Mouse (Mus musculus) layer of hippocampus, postnatal 10 days (tissue): Measurements from ENCODE around the gene Gm38655. TPM values are rescaled to one million over a fixed set of nuclear protein-coding genes. Genes with fewer than 3 reads are reported as not detected.
"Not testable (repeated sequence)": the region's sequence is repeated elsewhere in the genome, so short reads cannot be mapped to it uniquely, and the experiment has no call there.

Experiments
- DNase-seq, 2 experiments: peaks; one replicate each; pipeline ENCODE4 v3.0.0; 2021; ENCODE audit warnings: low spot score in 2 of 2
- long read RNA-seq: library from polyadenylated mRNA; stranded (forward); transcript quantifications from one replicate; pipeline ENCODE4 v2.0.0, GENCODE M21; 2023
- total RNA-seq, 2 experiments: library from RNA; stranded (reverse); gene quantifications; 2 replicates each; pipeline ENCODE4 v1.2.3; 2021

Gene Gm38655
- not detected for total RNA-seq
- long read RNA-seq = 0 reads

DNA sequence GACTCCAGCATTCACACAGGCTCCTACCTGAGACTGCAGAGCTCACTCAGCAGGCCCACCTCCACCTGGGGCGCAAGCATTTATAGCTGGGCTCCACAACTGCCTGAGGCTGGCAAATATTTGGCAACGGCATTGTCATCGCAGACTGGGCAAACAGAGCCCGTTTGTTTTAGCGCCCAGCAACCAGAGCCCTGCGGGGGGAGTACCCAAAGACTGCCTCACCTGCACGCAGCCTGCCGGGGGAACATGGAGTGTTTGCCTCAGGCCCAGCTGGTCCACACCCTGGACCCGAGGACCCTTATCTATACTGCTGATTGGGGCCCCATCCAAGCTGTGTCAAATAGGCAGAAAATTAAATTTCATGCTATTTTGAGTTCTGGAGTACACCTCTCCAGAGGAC, at the start of gene Gm38655:
Gene Gm38655 (minus strand): TSS at position 61 of the 400 bp plus-strand sequence.
- DNase-seq = no peak

DNA sequence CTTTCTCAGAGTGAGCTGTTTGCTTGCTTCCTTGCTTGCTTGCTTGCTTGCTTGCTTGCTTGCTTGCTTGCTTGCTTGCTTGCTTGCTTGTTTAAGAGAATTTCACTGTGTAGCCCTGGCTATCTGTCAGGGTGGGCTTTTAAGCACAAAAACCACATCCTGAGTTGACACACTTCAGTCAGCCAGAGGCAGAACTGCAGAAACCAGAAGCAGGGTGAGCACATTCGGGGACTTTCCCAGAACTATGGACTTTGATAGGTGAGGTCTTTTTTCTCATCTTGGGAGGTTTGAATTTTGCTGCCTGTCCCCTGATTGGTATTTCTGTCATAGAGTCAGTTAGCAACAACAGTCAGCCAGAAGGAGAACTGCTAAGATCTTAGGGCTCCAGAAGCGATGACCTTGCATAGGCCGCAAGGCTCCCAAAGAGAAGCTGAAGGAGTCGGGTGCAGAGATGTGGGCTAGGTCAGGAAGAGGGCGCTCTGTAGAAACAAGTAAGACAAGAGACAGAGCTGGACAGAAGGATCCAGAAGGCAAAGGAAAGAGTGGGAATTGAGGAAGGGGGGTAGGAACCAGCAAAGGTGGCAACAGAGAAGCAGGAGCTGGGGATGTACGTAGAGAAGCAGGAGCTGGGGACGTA, 49.4 kb upstream of the Gm38655 start:
- DNase-seq = no peak

DNA sequence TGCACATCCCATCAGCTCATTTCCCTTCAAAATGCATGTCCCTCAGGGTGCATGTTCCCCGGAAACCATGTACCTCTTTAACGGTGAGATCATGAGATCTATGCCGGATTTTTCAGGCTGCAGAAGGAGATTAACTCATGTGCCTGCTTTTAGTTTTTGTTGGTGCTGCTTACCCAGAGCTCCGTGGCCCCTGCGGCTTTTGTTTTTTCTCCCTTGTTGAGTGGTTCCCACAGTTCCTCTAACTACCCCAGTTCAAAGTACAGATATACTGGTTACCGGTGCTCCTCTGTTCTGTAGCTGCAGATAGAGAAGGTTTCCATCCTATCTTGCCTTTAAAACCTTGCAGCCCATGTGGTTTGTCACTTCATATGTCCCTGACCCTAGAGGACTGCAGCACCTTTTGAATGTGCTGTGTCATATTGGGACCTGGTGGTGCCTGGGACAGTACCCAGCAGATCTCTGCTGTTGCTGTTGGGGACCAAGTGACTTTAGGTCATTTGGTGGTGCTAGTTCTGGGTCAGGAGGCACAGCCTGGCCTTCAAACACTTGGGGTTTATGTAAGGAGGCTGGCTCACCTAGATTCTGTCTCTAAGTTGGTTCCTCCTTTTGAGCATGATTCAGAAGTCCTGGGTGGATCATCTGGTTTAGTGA, 47.8 kb upstream of the Gm38655 start:
- no peak for DNase-seq

DNA sequence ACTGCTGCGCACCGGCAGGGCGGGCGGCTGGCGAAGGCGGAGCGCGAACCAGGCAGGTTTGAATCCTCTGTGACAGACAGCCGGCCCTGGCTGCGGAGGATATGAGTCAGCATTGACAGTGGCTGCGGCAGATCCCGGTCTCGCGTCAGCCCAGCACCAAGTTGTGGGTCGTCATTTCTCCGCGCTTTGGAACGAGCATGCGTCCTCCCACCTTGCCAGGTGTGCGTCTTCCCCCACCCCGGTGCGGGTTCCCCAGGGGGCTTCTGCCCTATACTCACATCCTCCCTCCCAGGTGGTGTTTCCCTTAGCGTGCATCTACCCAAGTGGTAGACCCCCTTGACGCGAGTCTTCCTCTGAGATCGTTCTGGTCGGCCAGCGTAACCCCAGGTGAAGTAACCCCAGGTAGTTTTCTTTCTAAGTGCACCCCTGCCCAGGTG, 47.3 kb upstream of the Gm38655 start:
- not testable (repeated sequence) for DNase-seq

DNA sequence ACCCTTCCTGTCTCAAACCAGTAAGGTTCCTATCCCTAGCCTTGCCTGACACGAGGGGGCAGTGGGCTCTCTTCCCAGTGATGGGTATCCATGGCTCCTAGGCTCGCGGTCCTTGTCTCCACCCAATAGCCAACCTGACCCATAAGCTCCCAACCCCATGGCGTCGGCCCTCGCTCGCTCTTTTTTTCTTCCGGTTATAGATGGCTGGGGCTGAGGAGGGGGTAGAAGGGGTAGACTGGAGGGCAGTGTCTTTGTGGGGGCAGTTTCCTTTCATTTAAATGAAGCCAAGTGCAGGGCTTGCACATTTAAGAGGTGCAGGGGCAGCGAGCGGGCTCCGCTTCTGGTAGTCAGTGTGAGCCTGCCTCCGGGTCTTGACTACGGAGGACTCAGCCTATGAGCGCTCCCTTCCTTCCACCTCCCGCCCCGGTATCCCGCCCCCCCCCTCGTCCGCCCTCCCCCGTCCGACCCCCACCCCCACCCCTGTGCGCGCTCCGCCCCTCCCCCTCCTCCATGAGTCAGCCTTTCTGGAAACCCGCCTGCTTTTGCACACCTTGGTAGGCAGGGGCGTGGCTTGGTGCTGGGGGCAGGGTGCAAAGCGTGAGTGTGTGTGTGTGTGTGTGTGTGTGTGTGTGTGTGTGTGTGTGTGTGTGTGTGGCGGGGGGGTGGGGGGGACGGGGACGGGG, 46.7 kb upstream of the Gm38655 start:
- peak; percentile 47 to 56 for DNase-seq

DNA sequence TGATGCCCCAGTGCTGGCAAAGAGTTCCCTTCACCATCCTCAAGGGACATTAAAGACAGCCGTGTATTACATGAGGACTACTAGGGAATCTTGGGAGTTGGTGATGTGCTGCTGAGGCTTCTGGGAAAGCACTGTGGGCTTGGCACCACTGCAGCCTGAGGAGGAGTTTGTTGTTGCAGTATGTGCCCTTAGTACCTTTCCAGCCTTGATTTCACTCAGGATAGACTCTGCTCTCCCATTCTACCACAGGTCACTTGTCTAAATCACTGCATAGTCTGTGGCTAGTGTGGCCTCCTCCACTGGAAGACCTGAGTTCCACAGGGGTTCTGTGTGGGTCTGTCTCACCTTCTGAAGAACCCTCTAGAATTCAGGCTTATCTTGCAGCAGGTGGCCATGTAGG, 45.5 kb upstream of the Gm38655 start:
- no peak for DNase-seq

DNA sequence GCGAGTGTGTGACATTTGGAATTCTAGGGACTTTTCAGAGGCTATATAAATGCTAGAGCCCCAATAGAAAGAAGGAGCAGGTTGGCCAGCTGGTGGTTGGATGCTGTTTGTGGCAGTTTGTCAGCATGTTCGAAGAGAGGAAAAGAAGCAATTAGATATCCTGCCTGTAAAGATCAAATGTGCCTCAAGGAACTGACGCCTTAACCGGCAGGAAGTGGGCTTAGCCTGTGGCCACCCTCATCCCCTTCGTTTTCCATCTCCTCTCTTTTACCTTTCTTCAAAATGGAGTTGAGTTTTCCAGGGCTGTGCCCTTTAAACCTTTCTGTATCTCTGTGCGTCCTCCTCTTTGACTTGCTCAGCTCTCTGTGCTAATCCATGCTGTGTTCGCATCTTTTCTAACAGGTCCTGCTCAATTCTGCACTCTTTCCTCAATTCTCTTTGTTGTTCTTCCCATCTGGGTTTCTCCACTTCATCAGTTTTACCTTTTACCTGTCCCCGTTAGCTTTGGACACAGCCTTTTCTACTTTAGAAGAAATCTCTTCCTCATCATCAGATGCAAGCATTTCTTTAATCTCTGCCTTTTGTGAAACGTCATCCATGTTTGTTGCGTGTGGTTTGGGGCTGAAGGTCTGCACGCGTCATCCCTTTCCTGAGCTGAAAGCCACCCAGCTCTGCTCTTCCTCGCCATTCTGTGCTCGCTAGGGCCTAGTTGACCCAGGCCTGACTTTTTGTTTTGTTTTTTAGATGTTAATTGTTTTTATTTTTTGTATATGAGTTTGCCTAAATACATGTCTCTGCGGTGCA, 44.4 kb upstream of the Gm38655 start:
- no peak for DNase-seq

DNA sequence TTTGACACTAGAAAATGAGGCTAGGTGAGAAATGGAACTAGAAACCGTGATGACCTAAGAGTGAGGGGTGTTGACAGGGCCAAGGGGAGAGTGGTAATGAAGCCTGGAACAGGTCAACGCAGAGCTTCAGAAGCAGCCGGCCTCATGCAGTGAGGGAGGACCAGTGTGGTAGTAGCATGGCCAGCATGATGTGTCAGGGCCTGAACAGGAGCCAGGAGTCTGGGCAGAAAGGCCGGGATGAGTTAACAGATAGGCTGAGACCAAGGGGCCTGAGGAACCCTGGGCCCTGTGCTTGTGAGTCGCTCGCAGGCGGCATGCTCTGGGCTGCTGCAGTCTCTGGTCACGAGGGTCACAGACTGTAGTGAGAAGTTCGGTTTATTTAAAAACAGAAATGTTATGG, 43.7 kb upstream of the Gm38655 start:
- DNase-seq = no peak

DNA sequence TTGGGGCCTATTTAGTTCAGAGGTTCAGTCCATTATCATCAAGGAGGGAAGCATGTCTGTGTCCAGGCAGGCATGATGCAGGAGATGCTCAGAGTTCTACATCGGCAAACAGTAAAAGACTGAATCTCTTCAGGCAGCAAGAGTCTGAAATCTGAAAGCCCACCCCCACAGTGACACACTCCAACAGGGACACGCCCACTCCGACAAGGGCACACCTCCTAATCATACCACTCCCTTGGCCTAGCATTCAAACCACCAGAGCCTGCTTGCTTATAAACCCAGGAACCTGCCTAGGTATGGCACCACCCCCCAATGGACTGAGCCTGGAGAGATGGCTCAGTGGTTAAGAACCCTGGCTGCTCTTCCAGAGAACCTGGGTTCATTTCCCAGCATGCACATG, 40.2 kb upstream of the Gm38655 start:
- no peak for DNase-seq

DNA sequence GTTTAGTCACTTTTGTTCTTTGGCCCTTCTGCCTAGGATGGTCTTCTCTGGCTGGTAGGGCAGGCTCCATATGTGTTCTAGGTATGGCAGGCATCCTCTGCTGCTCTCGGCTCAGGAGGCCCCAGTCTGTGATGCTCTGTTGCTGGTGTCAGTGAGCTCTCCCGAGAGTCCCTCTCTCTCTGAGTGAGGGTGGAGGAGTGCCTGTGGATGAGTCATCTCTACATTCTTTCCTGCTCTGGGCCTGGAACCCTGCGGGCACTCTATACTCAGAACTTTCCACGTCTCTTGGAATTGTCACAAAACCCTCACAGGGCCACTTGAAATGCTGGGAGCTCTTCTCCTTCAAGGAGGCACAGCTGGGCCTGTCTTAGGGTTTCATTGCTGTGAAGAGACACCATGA, 36.4 kb upstream of the Gm38655 start:
- DNase-seq = no peak

DNA sequence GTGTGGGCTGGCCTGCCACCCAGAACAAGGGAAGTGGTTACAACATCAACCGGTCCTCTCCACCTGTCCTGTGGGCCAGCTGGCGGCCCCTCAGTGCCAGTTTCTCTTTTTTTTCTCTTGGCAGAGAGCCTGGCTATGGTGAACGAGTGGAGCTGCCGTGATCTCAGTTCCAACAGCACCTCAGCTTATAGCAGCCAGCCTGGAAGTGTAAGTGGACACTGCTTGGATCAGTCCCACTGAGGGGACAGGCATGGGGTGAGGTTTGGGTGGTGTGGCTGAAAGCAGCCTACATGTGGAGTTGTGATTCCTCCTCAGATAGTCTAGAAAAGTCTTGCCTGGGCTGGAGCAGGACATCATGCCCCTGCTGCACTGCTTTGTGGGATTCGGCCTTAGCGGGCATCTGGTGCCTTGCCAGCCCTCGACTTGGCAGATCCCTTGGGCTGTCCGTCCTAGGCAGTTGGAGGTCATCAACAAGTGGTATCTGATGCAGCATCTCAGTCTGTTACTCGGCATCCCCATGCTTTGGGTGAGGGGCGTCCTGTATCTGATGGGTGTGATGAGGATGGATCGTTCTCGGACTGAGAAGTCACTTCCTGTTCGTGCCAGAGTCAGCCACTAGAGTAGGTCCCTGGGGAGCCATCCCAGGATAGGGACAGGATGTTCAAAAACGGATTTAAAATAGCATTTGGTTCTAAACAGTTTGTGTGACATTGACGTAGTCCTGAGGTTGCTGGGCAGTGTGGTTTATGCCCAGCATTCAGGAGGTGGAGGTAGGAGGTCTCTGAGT, 35.6 kb upstream of the Gm38655 start:
- DNase-seq = no peak

DNA sequence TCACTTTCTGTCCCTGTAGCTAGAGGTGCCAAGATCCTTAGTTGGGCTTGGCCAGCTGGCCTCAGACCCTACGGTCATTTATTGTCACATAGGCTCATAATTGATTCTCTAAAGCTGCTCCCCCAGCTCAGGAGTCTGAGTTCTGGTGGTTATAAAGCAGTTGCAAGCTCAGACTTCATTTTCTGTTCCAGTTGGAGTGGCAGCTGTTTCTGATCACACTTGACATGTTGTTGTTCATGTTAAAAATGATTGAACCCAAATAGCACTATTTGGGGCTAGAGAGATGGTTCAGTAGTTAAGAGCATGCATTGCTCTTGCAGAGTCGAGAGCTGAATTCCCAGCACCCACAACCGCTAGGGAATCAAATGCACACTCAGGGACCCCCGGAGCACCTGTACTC, 34.7 kb upstream of the Gm38655 start:
- DNase-seq = no peak

DNA sequence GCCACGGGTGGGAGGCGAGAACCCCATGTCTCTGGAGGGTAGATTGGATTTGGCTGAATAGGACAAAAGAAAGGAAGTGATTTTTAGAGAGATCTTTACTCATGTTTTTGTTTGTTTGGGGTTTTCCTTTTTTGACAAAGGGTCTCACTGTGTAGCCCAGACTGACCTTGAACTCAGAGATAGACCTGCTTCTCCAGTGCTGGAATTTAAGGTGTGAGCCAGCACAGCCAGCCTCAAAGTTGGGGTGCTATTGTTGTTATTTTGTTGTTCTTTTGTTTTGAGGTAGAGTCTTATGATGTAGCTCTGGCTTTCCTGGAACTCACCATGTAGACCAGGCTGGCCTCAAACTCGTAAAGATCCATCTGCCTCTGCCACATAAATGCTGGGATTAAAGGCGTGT, 27.1 kb upstream of the Gm38655 start:
- no peak for DNase-seq

DNA sequence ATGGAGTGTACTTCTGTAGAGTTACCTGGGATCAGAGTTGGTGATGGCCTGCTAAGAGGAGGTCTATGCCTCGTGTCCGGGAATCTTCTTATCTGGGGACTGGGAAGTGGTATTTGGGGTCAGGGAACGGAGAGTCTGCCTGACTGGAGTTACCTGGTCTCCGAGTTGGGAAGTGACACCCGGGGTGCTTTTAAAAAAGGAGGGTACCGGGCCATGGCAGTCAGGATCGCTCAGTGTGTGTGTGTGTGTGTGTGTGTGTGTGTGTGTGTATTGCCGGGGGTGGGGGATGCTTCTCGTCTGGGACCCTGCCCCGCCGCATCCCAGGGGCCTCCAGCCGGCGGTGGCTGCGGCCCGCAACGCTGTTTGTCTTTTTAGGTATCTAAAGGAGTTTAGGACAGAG, 13.8 kb upstream of the Gm38655 start:
- no peak for DNase-seq

DNA sequence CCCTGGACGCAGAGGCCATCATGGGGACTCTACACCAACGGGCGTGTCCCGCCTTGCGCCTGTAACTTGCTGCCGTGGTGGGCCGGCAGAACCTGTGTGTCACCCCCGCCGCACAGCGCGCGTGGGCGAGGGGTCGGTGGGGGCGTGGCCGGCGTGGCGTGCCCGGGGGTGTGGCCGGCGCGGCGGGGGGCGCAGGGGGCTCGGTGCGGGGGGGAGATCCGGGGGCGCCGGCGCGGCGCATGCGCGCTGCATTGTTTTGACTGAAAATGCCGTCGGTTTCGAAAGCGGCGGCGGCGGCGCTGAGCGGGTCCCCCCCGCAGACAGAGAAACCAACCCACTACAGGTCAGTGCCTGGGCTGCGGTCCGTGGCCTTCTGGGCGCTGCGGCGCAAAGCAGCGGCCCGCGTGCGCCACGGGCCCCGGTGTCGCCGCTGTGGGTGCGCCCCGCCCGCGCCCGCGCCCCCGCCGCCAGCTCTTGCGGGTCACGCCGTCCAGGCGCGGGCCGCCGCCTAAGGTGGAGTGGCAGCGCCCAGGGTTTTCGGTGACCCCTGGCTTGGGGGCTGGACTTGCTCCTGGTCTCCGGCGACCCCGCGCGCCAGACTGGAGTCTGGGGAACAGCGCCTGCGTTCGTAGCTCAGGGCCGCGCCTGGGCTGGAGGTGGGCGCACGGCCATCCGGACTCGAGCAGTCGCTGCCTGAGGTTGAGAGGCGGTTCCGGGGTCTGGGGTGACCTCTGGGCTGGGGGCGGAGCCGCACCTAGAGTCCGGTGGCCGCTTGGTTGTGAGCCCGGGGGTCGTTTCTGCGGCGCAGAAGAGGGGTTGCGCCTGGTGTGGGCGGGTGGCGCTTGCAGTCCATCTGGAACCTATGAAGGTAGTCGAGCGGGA, 13.1 kb upstream of the Gm38655 start, which contains the start of gene Unkl:
Gene Unkl (plus strand): TSS at position 248 of the 882 bp plus-strand sequence.
- DNase-seq = peak; percentile 70 to 82

DNA sequence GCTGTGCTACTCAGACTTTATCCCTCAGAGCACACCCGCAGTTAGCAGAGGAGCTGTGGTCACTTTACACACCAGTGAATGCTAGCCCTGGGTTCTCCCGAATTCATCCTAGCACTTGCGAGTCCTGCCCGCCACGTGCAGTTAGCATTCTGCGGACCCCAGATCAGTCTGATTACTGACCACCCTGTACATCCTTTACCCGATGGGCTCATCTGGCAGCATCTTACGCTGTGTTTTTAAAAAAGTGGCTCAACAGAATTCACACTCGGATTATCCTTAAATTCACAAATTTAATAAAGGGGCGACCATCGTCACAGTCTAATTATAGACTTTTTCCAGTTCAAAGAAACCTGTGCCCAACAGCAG, 12.5 kb upstream of the Gm38655 start:
- no peak for DNase-seq

DNA sequence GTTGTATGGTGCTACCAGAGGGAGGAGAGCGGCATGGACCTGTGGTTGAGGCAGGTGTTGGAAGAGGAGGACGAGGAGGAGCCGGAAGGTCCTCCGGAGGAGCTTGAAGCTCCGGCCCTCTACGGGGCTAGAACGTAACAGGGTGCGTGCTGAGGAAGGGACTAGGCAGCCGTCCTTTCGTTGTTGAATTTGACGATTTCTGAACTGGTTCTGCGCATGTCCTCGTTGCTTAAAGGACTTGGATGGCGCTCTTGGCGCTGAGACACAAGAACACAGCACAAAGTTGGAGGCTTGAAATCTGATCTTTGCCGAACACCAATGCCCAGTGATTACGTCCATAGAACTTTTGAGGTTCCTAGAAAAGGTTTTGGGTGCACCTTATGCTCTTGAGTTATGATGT, 9.7 kb upstream of the Gm38655 start:
- no peak for DNase-seq

DNA sequence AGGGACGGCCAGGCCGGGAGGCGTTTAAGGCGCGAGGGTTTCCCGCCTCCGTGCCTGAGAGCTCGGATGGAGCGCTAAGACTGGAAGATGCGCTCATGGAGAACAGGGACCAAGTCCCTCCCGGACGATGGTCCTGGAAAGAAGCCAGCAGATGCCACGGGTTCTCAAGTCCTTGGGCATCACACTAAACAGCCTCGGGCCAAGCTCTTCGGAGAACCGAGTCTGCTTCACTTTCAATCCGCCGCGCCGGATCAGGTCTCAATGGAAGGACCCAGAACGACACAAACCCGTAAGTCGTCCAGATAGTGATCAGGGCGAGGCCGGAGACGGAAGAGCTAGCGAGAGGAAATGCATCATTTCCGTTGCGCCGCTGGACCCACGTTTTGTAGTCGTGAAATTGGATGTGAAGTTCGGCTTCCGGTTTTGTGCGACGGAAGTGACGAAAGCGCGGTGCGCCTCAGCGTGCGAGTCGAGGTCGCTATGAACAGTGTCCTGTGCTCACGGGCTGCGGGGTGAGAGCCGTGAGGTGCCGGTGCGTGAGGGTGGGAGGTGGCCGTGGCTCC, 8.9 kb upstream of the Gm38655 start, which contains the start of gene BC003965:
Gene BC003965 (plus strand): TSS at position 426 of the 563 bp plus-strand sequence.
- DNase-seq = peak; percentile 98 to 99

DNA sequence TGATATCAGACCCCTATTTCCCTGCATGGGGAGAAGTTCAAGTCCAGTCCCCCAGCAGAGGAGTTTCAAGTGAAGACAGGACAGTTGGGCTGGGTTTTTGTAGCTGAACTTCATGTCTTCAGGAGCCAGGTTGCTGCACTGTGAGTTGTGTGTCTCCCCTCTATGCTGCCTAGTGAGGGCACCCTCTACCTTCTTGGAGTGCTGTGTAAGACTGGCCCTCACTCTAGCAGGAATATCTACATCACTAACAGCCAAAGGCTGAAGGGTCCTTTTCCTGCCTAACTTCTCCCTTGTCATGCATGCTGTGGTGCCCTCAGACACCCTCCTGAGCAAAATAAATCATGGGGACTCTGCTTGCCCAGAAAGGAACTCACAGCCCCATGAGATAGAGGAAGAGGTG, 8.0 kb upstream of the Gm38655 start:
- DNase-seq = no peak
